Mouse (Mus musculus) lung, postnatal 4 days (tissue): Measurements from ENCODE around the gene Bcl2.

Experiments
- DNase-seq, 2 experiments: peaks; one replicate each; pipeline ENCODE4 v3.0.0; 2021

The Bcl2 gene

DNA sequence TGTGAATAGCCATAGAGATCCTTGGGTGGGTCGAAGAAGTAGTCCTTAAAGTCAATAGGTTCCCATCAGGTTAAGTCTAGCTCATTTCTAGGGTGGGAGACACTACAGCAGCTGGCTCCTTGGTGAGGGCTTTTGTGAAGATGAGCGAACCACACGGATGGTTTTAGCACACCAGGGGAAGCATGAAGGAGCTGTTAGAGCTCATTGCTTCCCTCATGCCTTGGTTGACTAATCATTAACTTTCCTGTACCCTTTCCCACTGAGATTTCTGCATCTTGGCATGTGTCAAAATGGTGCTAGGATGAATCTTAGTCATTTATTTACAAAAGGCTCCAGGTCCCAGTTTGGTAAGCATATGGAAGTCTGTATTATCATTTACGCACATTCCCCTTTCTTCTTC, 129.8 kb downstream of the Bcl2 start:
- no peak for DNase-seq

DNA sequence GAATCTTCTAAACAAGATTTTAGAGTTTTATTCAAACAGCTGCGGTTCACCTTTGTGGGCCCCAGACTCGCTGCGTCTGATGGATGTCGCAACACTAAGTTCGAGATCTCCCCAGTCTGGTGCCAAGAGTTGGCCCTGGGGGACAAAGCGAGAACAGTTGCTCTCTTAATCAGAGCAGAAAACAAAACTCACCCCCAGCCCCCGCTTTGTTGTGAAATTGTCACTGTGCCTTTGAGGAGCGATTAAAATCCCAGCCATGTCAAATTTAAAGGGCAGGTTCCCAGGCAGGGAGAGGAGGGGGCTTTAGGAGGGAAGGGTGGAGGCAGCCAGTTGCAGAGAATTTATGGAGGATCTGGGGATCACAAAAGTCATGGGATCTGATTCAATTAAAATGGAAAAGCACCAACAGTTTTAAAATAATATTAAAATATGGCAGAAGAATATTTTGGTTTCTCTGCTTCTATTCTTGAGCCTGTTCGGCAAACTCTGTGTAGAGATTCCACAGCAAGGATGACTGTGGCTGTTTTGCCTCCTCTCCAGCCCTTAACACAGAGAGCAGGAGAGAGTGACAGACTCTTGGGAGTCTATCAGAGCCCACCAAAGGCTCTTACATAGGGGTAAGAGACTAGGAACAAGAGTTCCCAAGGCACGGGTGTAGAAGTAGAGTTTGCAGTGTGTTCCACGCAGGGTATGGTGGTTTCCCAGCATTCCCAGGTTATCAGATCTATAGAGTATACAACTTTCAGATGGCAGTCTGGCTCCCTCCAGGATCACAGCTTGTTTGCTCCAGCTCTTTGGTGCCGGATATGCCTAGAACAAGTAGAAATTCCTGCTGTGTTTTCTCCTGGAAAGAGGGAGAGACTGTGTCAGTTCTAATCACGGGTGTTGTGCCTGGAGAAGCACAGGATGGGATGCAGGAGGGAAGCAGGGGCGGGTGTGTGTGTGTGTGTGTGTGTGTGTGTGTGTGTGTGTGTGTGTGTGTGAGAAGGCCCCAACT, 130.5 kb downstream of the Bcl2 start:
- peak in 1 of 2 experiments; percentile 38 for DNase-seq

DNA sequence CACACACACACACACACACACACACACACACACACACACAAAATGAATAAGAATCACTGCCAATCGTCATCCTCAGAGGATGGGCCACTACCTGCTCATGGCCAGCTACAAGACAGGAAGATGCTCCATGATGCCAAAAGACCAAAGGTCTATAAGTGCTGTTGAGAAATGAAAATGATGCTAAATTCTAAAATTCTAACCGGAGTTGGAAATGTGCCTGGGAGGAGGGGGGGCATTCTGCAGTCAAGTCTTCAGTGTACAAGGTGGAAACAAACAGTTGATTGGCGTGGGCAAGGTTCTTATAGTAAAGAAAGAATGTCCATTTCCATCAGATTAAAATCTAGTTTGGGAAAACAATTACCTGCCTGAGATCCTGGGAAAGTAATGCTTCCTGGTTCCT, 131.3 kb downstream of the Bcl2 start:
- DNase-seq: no peak

DNA sequence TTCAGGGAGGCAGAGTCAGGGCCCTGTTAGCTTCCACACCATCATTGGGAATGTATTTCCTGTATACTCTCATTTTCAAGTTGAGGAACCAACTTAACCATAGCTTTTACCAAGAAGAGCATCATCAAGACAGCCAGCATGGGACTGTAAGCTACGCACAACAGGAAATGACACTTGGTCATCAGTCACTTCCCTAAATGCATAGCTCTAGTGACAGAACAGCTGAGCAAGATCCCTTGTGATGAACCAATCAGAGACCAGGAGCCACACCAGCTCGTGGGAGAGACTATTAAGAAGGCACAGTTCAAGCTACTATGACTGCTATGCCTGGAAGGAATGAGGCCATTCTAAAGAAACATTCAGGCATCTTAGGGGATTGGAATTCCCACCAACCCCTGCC, 132.3 kb downstream of the Bcl2 start:
- DNase-seq: no peak

DNA sequence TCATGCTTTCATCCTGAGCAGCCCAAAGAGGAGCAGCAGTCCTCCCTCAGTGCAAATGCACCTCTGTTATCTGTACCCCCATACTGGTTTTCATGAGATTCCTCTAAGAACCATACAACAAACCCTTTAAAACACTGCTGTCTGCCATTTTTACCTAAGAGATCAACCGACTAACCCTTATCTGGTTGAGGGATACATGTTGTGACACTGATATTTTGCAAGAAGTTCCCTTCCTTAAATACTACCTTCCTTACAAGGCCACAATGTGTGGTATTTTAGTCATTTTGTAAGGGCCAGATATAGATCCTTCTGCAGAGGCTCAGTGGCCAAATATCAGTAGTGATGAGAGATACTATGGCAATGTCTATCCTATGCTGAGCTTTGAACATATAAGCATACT, 134.3 kb downstream of the Bcl2 start:
- DNase-seq: no peak

DNA sequence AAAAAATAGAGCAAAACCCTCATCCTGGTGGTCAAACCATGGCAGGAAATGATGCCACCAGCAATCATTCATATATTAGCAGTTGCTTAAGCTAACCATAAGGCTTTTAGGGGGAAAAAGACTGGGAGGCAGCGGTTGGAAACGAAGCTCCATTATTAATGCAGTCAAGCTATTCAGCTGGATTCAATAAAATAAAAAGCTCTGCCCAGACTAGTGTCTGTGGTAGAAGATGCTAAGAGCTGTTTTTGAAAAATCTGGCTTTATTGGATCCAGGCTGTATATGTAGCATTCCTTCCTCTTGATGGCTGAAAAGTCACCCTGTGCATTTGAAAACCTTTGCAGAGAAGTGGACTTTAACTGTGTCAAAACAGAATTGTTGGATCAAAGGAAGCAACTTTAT, 141.6 kb downstream of the Bcl2 start:
- DNase-seq: no peak

DNA sequence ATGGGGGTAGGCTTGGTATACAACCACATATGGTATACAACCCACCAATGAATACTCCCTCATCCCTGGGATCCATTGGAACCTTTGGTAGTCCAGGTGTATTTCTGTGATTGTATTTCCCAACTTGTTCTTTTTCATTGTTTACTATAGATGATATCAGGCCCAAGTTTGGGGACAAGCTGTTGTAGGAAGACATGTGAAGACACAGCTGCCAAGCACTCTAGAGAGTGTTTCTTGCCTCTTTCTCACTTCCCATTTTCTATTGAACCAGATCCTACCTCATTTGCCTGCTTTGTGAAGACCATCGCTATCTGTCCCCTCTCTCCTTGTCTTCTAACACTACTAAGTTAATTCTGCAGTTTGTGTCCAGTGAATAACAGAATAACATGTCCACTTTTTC, 143.2 kb downstream of the Bcl2 start:
- DNase-seq: no peak

DNA sequence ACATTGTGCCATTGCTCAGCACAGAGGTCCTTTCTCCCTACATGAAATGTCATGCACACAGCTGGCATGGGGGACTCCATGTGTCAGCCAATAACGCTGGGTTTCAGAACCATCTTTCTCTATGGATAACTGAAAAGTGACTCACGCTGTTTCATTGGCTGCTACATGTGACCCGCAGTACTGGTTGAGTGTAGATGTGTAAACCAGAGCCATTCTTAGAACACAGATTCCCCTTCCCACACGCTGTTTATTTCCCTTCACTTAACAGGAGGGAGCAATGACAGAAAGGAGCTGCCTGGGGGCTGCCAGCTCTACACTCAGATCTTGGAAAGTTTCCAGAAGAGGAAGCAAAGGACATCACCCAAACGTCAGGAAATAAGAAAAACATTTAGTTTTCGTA, 143.7 kb downstream of the Bcl2 start:
- DNase-seq: peak; percentile 29 to 35

DNA sequence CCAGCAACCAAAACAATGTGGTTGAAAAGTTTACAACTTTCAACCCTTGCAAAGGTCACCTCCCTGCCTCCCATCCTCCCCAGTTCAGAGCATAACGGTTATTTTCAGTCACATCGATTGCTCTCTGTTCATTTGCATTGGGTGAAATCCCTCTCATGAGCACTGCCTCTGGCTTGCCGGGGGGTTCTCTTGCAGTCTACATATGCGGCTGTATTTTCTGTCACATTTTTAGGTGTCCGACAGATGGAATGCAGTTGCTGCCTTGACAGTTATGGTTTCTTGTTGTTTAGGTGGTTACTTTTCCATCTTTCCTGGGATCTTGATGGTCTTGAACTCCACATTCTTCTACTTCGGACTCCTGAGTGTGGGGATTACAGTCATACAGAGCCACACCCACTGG, 144.4 kb downstream of the Bcl2 start:
- DNase-seq: no peak

DNA sequence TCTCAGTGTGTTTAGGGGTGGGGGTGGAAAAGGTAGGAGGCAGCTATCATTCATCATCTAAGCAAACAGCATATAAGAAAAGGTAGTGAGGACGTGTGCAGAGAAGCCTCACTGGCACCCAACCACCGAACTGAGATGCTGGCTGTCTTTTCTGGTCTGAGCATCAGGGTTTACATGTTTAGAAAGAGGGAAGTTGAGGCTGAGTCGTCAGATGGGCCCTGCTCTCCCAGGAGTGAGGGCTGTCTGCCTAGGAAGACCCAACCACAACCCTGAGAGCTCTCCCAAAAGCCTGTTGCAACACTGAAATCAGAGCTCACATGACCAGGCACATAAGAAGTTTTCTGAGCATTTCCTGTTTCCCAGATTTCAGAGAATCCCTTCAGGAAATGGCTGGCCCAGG, 145.2 kb downstream of the Bcl2 start:
- no peak for DNase-seq

DNA sequence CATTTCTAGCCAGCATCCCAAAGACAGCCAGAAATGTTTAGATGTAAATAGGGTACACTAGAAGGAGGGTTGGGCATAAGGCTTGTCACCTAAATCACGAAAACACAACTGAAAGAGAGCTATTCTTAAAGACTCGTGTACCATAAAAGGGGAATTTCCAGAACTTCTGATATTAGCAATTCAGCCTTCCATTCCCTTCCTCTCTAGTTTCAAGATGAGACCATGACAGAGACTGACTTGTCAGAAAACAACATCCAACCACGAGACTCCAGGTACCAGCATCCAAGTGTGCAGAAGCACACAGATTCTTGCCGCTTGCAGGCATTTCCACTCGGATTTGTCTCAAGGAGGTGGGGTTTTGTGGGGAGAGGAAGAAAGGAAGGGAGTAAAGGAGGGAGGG, 146.6 kb downstream of the Bcl2 start:
- DNase-seq: no peak

DNA sequence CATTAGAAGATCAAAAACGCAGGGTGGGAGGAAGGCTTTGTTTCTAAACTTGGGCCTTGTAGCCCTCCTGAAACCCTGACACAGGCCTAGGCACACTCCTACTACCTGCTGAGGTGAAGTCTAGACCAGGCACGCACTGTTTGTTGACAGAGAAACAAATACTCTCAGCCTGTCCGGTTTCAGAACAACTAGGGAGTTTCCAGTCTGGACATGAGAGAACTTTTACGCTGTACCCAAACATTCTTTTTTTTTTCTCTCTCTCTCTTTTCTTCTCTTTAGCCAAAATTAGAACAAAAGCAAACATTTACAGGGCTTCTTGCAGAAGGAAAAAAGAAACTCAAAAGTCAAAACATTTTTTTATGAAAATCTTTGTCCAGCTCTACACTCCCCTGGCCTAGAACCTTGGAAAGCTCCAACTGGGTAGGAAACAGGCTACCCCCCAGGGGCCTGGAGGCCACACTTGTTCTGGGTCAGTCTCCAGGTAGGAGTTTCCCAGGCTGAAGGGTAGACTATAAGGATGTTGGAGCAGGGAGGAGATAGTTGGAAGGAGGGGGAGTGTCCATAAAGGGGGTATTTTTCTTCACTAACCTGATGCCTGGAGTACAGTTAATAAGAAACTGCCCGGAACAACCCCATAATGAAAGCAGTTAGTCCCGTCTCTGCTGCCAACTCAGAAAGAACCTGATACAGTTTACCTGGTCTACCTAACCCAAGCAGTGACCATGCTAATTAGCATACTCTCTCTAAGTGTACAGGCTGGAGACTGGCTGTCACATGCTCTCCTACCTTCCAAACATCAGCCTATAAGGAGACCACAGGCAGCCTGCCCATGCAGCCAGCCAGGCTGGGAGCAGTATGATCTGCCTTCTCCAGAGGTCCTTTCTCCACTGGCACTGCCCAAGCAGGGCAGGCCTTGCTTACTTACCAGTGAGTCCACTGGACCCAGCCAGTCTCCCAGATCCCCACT, 147.7 kb downstream of the Bcl2 start:
- no peak for DNase-seq

DNA sequence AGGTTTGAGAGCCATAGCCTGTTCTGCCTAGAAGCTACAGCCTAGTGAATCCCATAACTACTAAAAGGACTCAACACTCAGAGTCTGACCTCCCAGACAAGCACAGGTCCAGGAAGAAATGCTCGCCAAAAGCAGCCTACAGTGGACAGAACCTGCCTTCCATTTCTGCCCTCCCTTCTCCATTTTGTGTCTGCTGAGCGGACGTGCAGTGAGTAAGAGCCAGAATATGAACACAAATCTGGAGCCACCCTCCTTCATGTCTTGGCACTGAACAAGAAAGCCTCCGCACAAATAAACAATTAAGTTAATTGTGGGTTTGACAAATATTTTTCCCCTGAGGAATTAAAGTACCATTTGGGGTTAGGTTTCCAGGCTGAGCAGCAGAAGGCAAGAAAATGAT, 148.8 kb downstream of the Bcl2 start:
- DNase-seq: no peak

DNA sequence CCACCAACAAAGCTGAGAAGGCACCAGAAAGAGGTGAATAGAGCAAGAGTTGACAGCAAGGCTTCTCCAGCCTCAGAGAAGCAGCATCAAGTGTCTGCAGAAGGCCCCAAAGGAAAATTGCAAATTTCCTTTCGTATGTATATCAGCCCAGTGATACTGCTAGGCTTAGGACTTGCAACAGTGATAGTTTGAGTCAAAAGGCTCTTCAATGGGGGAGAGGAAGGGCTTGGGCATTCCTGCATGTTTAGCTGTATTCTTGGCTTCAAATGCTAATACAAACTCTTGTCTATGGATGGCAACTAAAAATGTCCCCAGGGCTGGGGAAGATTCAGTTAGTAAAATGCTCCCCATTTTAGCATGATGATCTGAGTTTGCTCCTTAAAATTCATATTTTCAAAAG, 149.6 kb downstream of the Bcl2 start:
- DNase-seq: no peak

DNA sequence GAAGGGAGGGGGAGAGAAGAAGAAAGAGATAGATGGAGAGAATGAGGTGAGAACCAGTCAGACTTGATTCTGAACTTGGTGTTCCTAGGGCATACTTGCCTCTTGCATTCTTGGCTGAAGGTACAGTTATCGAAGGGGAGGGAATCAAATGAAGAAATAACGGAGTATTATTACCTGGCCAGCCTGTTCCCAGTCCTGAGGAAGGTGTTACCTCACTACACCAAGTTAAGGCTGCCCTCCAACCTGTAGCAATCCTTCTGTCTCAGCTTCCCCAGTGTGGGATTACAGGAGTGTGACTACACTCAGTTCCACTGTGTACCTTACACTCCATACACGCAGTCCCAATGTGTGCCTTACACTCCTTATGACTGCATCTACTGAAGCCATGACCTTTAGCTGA, 151.3 kb downstream of the Bcl2 start:
- DNase-seq: no peak

DNA sequence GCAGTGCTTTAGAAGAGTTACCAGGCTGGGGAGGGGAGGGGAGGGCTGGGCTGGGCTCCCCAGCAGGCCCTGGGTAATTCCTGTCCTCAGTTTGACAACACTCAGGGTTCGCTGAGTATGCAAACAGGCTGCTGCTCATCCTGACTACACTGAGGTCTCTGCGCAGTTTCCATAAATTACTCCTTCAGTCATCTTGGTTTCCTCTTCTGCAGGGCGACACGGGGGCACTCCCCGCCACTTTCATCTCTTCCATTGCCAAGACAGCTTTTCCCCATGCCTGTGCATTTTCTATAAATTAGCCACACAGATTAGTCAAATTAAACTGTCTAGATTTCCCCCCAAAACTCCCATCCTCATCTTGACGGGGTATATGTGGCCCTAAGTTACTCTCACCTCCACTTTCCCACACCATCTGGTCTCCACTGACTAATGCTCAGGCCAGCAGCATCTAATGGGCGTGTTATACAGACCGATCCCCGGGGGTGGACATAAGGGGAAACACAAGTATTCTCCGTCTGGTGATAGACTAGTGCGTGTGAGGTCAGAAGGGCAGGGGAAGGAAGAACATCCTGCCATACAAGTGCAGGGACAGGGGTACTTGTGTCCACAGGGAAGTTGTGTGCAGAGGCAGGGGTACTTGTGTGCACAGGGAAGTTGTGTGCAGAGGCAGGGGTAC, 152.9 kb downstream of the Bcl2 start:
- DNase-seq: no peak

DNA sequence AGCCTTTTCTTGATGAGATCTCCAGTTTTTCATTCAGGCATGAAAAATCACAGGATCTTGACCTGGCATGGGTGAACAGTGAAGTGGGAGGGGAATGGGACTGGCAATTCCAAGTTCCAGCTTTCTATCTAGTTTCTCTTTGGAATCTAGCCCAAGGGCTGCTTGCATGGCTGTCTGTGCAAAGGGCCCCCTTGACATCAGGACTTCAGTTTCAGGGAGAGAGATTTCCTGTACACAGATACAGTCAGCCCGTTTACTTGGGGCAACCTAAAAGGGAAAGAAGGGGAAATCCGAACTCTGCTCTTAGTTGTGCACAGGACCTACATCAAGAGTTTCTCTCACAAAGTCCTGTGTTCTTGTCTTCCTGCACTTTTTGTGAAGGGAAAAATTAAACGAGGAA, 154.0 kb downstream of the Bcl2 start:
- no peak for DNase-seq

DNA sequence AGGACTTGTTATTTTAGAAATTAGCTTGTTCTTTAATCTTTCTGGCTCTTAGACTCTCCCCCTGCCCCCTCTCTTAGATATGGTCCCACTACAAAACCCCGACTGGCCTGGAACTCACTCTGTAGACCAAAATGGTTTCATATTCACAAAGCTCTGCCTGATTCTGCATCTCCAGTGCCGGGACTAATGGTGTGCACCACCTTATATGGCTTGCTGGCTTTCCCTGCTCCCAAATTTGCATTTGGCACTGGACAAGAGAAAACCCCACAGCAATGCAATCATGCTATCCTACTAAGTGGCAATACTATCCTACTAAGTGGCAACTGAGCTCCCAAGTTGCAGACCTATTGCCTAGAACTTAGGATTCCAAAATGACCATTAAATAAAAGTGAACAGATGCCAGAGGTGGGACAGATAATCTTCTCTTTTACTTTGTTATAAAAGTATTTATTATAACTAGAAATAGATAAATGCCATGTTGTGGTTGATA, 154.9 kb downstream of the Bcl2 start:
- DNase-seq: no peak

DNA sequence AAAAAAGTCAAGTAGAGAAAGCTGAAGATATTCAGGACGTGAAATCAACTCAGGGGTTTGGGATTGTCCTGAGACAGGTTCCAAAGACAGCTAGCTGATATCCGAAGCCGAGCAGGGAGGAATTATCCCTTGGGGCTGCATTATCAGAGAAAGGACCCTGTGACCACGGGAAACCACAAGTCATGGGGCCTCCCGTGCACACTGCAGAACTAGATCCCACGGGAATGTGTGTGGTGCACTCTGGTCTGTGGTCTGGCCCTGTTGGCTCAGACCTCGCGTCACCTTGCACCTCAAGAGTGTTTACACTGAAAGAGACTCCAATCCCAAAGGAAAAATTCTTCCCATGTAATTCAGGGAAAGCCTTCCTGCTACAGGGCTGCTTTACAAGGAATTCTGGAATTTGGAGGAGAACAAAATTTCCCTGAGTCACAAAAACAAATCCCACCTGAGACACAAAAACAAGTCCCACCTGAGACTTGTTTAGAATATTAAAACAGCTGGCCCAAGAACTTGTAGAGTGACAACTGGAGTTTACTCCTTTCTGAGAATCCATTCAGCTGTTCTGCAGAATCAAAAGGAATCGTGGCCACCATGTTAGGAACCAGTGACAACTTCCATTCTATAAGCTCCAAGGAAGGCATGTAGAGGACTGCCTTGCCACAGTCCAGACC, 158.4 kb downstream of the Bcl2 start:
- DNase-seq: no peak

DNA sequence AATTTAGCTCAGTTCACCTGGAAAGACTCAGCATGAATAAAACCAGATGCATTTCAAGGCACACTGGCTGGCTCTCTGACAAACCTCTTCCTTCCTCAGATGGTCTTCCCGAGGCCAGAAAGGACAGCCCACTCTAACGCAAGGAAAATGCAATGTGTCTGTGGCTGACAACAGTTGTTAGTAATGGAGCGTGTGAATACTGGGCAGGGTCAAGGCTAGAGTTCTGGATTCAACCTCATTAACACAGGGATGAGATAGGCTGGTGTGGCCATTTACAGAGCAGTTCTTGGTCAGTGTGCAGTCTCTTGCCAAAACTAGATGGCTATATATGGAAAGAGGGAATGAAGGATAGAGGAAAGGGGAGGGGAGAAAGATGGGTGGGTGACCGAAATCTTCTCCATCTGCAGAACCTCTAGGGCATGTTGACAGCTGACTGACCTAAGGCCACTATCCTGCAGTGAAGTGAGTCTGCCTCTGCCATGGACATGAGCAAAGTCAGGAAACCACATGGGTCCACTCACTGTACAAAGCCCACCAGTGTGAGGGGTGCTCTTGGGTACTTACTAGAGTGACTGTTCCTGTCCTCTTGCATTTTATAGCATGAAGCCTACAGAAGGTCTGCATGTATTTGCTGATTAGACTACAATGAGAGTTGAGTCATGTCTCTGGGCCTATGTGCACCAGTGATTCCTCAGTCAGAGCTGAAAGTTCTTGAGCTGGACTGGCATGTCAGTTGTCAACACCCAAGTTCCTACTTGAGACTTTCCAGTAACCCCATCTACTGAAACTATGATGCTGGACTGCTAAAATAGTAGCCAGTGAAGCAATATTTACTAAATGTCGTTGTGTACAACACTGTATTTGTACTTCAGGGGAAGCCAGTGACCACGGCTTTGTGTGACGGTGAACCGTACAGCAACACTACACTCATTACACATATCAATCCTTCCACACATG, 159.9 kb downstream of the Bcl2 start:
- DNase-seq: no peak

DNA sequence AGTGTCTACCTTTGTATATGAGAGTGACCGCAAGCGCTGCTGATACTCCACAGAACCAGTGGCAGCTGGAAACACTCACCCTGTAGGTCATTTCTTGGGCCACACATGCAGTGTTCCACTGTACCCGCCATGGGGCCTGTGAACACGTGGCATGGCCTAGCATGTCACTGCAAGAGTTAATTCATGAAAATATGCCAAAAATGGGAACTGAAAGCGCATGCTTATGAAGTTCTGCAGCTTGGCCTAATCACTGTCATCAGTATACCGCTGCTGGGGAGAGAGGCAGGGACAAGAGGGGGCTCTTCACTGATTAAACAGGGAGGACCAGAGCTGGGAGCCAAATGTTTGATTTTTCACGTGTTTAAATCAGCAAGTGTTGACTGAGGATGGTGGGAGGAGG, 161.2 kb downstream of the Bcl2 start:
- DNase-seq: peak; percentile 32 to 59
